Mouse (Mus musculus) heart, embryonic 10.5 days (tissue): ENCODE measurements around the gene Nps. TPM values are rescaled to one million over a fixed set of nuclear protein-coding genes. Genes with fewer than 3 reads are reported as not detected.
"Not testable (repeated sequence)": the region's sequence is repeated elsewhere in the genome, so short reads cannot be mapped to it uniquely, and the experiment has no call there.

Experiments used
- DNase-seq: peaks from one replicate; pipeline ENCODE4 v3.0.0-alpha.2; 2017; ENCODE audit warnings: low spot score
- H3K27ac ChIP-seq: fragments of 300-500 bp; sonication (generic); 2 replicates; pipeline ENCODE4 v1.5.1; 2016; ENCODE audit warnings: mild to moderate bottlenecking
- H3K27me3 ChIP-seq: fragments of 300-500 bp; sonication (generic); 2 replicates; pipeline ENCODE4 v1.6.1; 2016; ENCODE audit warnings: mild to moderate bottlenecking; ENCODE audit not compliant: poor library complexity, insufficient read depth, severe bottlenecking
- H3K36me3 ChIP-seq: fragments of 300-500 bp; sonication (generic); 2 replicates; pipeline ENCODE4 v1.6.1; 2016; ENCODE audit warnings: mild to moderate bottlenecking, moderate library complexity
- H3K4me1 ChIP-seq: fragments of 300-500 bp; sonication (generic); 2 replicates; pipeline ENCODE4 v1.6.1; 2016; ENCODE audit warnings: mild to moderate bottlenecking
- H3K4me3 ChIP-seq: fragments of 300-500 bp; sonication (generic); 2 replicates; pipeline ENCODE4 v1.5.1; 2016; ENCODE audit warnings: mild to moderate bottlenecking, moderate library complexity
- H3K9me3 ChIP-seq: fragments of 300-500 bp; sonication (generic); 2 replicates; pipeline ENCODE4 v1.6.1; 2016; ENCODE audit warnings: mild to moderate bottlenecking, moderate library complexity
- WGBS: fragments of 180-500 bp; shearing (Covaris S2); methylation state at CpG from one replicate; pipeline ENCODE4 v1.1.7; 2016; 5-methylcytosine and 5-hydroxymethylcytosine counted together
- polyA plus RNA-seq: library from polyadenylated mRNA; unstranded; fragments of >200 nt; fragmentation: Nextera tagmentation; extraction: Ambion mirVana; gene quantifications from 2 replicates; pipeline ENCODE4 v1.2.1, GENCODE M21; 2016

Nps gene
- not detected in 2 replicates for polyA plus RNA-seq

DNA sequence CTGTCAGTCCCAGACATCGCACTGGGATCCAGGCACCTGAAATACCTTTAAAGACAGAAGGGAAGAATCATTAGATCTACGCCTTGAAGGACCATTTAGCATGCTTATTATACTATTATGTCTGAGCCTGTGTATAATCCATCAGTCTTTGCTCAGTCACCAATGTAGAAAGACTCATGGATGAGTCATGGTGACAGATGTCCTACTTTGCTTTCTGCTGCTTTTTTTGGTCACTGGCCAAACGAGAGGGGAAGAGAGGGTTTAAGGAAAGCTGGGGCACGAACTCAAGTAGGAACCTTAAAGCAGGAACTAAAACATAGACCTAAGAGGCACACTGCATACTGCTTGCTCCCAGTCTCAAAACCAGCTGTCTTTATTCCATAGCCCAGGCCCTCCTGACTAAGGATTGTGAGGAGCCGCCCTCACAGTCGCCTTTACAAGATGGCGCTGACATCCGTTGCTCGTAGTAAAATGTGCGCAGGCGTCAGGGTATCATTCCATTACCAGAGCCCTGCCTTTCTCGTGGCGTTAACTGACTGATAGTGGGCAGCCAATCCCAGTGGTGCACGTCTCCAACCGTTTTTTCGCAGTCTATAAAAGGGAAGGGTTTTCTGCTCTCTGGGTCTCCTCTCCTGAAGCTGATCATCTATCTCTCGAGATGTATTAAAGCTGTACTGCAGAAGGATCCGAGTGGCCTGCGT, at the start of gene Nps:
Gene Nps (plus strand): TSS at position 651 of the 701 bp plus-strand sequence.
- H3K27me3 ChIP-seq, H3K4me1 ChIP-seq, H3K9me3 ChIP-seq, DNase-seq, H3K36me3 ChIP-seq, H3K27ac ChIP-seq, H3K4me3 ChIP-seq: not testable (repeated sequence)
- 84% methylated on average over 19 of the region's 19 CpGs for WGBS

DNA sequence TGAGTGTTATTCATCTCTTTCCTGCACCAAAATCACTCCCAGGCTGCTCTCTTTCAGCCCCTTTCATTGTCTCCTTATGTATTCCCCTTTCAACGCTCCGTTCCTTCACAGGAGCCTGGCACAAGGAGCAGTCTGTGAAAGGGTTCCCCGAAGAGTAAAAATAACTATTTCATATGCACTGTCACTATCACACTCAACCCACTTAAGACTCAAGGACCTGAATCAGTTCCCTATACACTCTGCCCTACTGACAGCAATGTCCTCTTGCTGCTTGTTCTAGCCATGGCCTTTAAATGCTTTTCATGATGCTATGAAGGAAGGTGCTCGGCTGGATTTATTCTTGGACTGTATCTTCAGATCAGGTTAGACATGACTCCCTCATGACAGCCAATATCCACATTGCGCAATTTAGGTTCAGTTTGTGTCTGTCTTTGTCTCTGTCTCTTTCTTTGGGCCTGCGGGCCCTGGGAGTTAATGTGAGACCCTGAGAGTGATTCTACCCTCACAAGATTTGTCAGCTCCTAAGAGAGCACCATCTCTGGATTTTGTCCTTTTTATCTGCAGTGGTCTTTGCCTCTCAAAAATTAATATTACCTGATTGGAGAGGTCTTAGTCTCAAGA, 49.4 kb upstream of the Nps start:
- Histone ChIP-seq H3K27ac (no peak overlapping the region), H3K9me3 (no peaks in the 10 kb centered on the region), H3K4me3 (no peak overlapping the region), H3K36me3 (no peaks in the 10 kb centered on the region), H3K27me3 (no peaks in the 10 kb centered on the region), H3K4me1 (no peaks in the 10 kb centered on the region)
- peak; percentile 45 for DNase-seq
- 65% methylated on average over 6 of the region's 6 CpGs for WGBS

DNA sequence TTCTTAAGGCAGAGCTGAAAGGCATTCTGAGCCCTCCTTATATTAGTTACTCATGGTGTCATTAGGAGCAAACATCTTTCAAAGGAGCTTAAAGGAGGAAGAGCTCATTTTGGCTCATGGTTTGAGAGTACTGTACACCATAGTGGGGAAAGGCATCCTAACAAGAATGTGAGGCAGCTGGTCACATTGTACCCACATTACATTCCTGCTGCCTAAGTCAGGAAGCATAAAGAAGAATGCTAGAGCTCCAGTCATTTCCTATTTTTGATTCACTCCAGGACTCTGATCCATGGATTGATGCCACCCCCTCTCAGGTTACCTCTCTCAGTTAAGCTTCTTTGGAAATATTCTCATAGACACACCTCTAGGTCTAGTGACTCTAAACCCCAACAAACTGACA, 48.2 kb upstream of the Nps start:
- Histone ChIP-seq H3K27me3 (no peaks in the 10 kb centered on the region), H3K9me3 (no peaks in the 10 kb centered on the region), H3K36me3 (no peaks in the 10 kb centered on the region), H3K4me3 (no peak overlapping the region), H3K27ac (no peak overlapping the region), H3K4me1 (no peaks in the 10 kb centered on the region)
- peak; percentile 0 for DNase-seq

DNA sequence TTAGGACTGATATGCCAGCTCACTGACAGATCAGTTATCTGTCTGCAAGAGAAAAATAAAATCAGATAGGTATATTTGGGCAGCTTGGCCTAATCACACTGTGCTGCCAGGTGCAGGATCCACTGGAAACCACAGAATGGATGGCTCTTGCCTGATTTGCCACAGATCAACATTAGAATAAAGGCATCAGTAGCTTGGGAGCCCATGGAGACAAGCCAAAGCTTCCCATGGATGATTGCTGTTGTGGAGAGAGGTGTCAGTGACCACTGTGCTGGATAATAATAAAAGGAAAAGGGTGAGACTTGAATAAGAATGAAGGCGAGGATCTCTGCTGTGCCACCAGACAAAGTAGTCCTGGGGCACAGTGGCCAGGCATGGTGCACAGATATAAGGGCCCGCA, 47.7 kb upstream of the Nps start:
- Histone ChIP-seq H3K27ac (no peak overlapping the region), H3K4me1 (no peaks in the 10 kb centered on the region), H3K4me3 (no peak overlapping the region), H3K36me3 (no peaks in the 10 kb centered on the region), H3K27me3 (no peaks in the 10 kb centered on the region), H3K9me3 (no peaks in the 10 kb centered on the region)
- 70% methylated on average over 2 of the region's 2 CpGs for WGBS
- DNase-seq: peak; percentile 46

DNA sequence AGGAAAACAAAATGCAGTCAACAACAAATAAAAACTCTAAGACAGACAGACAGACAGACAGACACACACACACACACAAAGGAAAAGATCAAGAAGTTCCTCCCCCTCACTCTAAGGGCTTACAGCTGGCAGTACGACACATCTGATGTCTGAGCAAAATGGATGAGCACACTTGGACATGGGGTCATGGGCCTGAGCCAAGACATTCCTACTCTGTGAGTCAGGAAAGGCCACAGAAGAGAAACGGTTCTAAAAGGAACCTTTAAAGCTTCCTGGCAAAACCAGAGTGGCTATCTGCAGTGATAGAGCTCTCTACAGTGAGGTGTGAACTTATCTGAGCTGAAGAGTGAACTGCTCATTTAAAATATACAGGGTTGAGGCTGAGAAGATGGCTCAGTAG, 46.0 kb upstream of the Nps start:
- 43% methylated on average over 2 of the region's 2 CpGs for WGBS
- Histone ChIP-seq H3K27me3 (no peaks in the 10 kb centered on the region), H3K4me1 (no peaks in the 10 kb centered on the region), H3K27ac (no peak overlapping the region), H3K36me3 (no peaks in the 10 kb centered on the region), H3K4me3 (no peak overlapping the region), H3K9me3 (no peaks in the 10 kb centered on the region)
- peak; percentile 67 for DNase-seq

DNA sequence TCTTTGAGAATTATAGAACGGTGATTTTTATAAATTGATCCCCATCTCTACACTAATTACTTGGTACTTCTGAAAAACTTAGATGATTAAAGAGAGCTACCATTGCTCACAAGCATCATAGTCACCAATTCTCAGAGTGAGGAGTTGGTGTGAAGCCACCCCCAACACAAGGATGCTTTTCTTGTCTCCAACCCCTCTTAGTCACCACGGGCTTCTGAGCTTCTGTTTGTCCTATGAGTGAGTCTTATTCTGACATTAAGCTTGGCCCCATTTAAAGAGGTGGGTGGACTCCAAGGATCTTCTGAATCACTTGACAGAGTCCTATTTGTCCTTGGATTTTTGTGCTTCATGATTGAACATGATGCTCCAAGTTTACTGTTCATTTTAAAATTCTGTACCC, 37.0 kb upstream of the Nps start:
- Histone ChIP-seq H3K4me1 (no peaks in the 10 kb centered on the region), H3K27me3 (no peaks in the 10 kb centered on the region), H3K9me3 (no peaks in the 10 kb centered on the region), H3K4me3 (no peak overlapping the region), H3K27ac (no peak overlapping the region), H3K36me3 (no peaks in the 10 kb centered on the region)
- DNase-seq: peak; percentile 30
- WGBS: 70% methylated on average over 2 of the region's 2 CpGs

DNA sequence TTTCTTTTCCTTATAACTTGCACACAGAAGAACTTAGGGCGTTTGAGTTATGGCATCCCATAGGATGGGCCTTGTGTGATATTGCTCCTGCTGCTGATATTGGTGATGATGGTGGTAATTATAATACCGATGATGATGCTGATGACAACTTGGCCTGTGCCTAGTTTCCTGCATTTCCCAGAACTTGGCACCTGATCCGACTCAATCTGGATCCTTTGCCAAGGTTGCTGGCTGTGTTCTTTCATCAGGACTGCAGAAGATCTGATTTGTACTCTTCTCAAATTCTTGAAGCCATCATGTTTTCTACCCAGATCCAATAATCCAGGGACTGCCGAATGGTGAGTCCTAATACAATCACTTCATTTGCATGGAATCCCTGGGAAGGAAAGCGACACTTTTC, 32.5 kb upstream of the Nps start:
- Histone ChIP-seq H3K4me3 (no peak overlapping the region), H3K27ac (no peak overlapping the region), H3K36me3 (no peaks in the 10 kb centered on the region), H3K27me3 (no peaks in the 10 kb centered on the region), H3K9me3 (no peaks in the 10 kb centered on the region), H3K4me1 (no peaks in the 10 kb centered on the region)
- 78% methylated on average over 5 of the region's 5 CpGs for WGBS
- DNase-seq: peak; percentile 17

DNA sequence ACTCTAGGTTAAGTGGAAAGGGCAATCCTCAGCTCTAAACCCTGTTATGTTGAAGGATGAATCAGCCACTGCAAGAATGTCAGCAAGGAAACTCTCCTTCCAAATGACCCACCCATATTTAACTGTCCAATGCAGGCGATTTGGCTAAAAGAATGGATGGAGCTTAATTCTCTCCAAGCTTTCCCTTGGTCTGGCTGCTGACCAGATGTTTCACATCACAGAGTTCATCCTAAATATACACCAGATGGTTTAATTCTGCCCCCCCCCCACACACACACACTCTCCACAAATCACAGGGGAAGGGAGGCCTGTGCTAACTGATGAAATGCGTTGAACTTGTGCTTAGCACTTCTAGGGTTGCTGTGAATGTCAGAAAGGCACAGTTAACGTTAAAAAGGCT, 21.4 kb upstream of the Nps start:
- no peaks in the 10 kb centered on the region for H3K9me3 ChIP-seq
- H3K4me3 ChIP-seq: no peak overlapping the region
- H3K36me3 ChIP-seq: no peaks in the 10 kb centered on the region
- H3K4me1 ChIP-seq: no peaks in the 10 kb centered on the region
- no peak for DNase-seq
- 68% methylated on average over 3 of the region's 3 CpGs for WGBS
- peaks cover 5% of the 10 kb centered on the region; the same call in 1 of the 2 replicates for H3K27me3 ChIP-seq
- no peak overlapping the region for H3K27ac ChIP-seq

DNA sequence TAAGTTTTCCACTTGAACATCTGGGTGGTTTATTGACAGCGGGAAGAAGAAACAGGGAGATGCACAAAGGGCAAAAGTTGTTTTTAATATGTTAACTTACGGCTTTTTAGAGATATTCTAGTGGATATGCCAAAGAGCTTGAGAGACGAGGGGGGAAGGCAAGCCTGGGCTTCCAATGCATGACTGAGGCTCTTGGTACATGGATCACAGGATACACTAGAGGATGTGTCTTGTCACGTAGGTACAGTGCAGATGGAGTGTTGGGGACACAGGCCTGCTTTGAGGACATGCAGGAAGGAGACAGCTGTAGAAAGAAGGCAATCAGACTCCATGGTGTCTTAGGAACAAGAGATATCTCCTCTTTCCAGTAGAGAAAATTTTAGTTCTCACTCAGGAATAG, 19.1 kb upstream of the Nps start:
- H3K27ac ChIP-seq: no peak overlapping the region
- no peaks in the 10 kb centered on the region for H3K4me1 ChIP-seq
- peaks cover 5% of the 10 kb centered on the region; the same call in 1 of the 2 replicates for H3K27me3 ChIP-seq
- H3K36me3 ChIP-seq: no peaks in the 10 kb centered on the region
- H3K4me3 ChIP-seq: no peak overlapping the region
- DNase-seq: peak; percentile 59
- H3K9me3 ChIP-seq: no peaks in the 10 kb centered on the region
- 75% methylated on average over 4 of the region's 4 CpGs for WGBS

DNA sequence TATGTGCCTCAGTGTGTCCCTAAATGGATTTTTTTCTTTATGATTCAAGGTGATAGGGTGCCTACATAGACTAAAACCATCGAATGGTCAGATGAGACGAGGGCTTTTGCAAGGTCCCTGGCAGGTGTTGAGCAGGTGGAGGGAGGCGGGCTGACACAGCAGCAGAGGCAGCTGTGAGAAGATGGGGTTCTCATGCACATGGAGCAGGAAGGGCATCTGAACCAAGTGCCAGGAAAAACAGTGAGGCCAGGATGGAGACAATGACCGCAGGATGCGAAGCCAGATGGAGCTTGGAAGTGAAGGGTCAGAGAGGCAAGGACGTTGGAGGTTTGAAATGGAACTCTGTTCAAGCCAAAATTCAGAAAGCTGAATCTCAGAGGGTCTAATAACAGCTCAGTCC, 18.5 kb upstream of the Nps start:
- WGBS: 79% methylated on average over 6 of the region's 6 CpGs
- Histone ChIP-seq H3K9me3 (no peaks in the 10 kb centered on the region), H3K4me3 (no peak overlapping the region), H3K27me3 (peaks cover 5% of the 10 kb centered on the region; the same call in 1 of the 2 replicates), H3K36me3 (no peaks in the 10 kb centered on the region), H3K4me1 (no peaks in the 10 kb centered on the region), H3K27ac (no peak overlapping the region)
- DNase-seq: peak; percentile 67

DNA sequence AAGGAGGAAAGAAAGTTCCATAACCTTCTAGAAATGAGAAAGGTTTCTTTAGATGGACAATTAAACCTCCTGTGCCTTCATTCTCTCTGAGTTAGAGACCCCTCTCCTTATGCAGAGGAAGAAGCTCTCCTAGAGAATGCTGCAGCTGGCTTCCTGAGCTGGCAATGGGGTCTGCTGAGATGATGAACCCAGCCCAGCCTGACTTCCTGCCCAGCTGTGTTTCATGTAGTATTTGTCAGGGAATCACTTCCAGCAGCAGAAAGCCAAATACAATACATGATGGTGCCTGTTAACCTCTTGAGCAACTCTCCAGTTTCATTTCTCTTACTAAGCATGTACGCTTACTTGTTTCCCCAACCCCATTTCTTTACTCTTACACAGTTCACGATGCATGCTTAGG, 17.9 kb upstream of the Nps start:
- WGBS: 87% methylated on average over 2 of the region's 2 CpGs
- Histone ChIP-seq H3K9me3 (no peaks in the 10 kb centered on the region), H3K27me3 (peaks cover 5% of the 10 kb centered on the region; the same call in 1 of the 2 replicates), H3K4me1 (no peaks in the 10 kb centered on the region), H3K4me3 (no peak overlapping the region), H3K36me3 (no peaks in the 10 kb centered on the region), H3K27ac (no peak overlapping the region)
- DNase-seq: peak; percentile 31

DNA sequence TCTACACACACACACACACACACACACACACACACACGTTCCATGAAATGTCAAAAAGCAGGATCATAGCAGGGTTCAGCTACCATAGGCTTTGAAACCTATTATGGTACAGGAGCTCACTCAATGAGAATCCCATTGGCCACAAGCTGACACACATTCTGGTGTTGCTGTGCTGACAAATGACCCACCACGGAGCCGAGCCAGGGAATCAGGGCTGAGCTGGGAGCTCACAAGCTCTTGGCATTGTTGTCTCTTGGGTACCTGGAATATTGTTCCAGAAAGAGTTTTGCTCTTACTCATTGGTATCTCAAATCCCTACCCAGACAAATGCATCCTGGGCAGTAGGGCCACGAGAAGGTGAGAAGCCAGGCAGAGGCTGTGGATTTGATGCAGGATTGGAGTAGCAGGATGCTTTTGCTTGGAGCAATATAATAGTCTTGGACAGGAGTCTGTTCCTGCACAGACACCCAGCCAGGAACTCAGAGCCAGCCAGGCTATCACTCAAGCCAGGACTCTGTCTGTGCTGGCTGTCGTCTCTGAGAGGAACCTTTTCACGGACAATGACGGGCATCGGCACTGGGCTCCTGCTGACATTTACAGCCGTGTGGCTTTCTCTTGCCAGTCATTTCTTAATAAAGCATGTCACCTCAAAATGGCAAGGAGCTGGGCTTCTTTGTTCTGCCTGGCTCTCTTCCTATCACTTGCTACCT, 14.2 kb upstream of the Nps start:
- Histone ChIP-seq H3K4me1 (no peaks in the 10 kb centered on the region), H3K27ac (no peak overlapping the region), H3K9me3 (no peaks in the 10 kb centered on the region), H3K36me3 (no peaks in the 10 kb centered on the region), H3K27me3 (peaks cover under 1% of the 10 kb centered on the region; the same call in 1 of the 2 replicates), H3K4me3 (no peak overlapping the region)
- 76% methylated on average over 9 of the region's 9 CpGs for WGBS
- peak; percentile 48 for DNase-seq

DNA sequence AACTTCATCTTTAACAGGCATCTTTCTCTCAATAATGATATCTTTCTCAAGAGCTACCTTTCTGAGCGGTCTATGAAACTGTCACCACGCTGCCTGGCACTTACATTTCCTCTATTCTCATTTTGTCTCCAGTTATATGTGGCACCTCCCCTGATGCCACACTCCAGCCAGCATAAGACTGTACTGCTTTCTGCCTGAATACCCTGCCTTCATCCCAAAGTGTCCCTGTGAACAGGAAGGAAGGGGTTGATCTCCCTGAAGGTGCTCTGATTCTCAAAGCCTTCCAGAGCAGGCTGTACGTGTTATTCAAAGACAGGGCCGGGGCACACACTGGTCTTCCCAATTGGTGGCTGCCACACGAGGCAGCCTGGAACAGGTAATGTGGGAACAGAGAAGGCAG, 12.1 kb upstream of the Nps start:
- WGBS: 83% methylated on average over 5 of the region's 5 CpGs
- no peak overlapping the region for H3K4me3 ChIP-seq
- no peaks in the 10 kb centered on the region for H3K27me3 ChIP-seq
- peak; percentile 56 for DNase-seq
- no peaks in the 10 kb centered on the region for H3K9me3 ChIP-seq
- H3K27ac ChIP-seq: no peak overlapping the region
- no peaks in the 10 kb centered on the region for H3K36me3 ChIP-seq
- H3K4me1 ChIP-seq: no peaks in the 10 kb centered on the region
